Mouse (Mus musculus): ENCODE results near the gene Gsk3b.
"Not testable (repeated sequence)": the region's sequence is repeated elsewhere in the genome, so short reads cannot be mapped to it uniquely, and the experiment has no call there.

Gene Gsk3b

GRCm38 (mm10) chr16:38088629-38089446 lies at the start of gene Gsk3b:
Gene Gsk3b (plus strand): TSS chr16:38089001.
- DNase-seq, result peak; percentile 100

- no peak for DNase-seq
These were observed 46.6 kb upstream of the Gsk3b start for GRCm38 (mm10) chr16:38042160-38042559.

DNA sequence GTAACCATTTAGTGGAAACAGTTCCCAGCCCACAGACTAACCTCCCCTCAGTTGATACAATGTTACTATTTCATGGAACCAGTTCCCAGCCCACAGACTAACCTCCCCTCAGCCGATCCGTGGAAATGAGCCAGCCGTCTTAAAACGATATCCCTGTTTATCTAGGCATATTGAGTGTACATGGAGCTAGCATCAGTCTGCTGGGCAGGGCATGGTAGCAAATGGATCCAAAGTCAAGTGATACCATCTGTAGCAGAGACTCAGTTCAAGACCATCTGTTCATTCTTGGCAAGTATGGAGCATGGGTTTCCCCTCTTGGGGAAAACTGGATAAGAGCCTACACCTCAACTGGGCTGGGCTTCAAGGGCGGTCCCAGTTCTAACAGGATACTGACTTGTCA lies 44.2 kb upstream of the Gsk3b start:
- DNase-seq, result no peak

- peak in 1 of 2 experiments; percentile 25 for DNase-seq
These were observed 40.8 kb upstream of the Gsk3b start for GRCm38 (mm10) chr16:38047781-38048558.

GRCm38 (mm10) chr16:38057898-38058297 lies 30.9 kb upstream of the Gsk3b start:
- no peak for DNase-seq

- no peak for DNase-seq
These were observed 30.0 kb upstream of the Gsk3b start for GRCm38 (mm10) chr16:38058836-38059235.

GRCm38 (mm10) chr16:38059631-38060030 lies 29.2 kb upstream of the Gsk3b start:
- DNase-seq, result no peak

- not testable (repeated sequence) for DNase-seq
These were observed 14.8 kb upstream of the Gsk3b start for GRCm38 (mm10) chr16:38073859-38074631.

DNA sequence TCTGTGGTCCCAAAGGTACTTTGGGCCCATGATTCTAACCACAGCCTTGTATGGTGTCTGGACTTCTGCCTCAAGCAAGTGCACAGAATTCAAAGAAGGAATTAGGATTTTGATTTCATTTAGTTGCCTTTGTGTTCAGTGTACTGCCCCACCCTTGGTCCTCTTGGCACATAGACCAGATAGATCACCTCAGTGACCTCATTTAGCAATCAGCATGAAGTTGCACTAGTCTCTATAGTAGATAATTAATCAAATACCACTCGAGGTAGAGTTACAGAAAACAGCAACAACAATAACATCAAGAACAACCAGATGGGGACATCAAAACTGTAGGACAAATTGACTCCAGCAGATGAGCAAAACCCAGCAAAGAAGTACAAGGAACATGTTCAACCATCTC lies 8.6 kb upstream of the Gsk3b start:
- DNase-seq, result no peak

DNA sequence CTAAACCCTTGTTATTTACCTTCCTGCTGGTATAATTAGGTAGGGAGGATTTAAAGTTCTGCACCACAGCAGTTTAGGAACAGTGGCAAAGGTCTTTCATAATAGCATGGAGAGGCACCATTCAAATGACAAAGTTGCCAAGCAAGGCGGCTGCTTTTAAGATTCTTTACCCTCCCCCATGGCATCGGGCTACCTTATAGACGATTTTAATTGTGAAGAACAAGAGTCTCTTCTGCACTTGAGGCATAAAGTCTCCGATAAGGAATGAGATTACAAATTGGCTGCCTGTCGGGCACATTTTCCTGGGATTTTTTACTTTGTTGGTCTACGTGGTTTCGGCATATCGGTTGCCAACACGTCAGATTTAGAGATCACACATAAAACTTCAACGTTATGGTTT lies 1.6 kb upstream of the Gsk3b start:
- no peak for DNase-seq

DNA sequence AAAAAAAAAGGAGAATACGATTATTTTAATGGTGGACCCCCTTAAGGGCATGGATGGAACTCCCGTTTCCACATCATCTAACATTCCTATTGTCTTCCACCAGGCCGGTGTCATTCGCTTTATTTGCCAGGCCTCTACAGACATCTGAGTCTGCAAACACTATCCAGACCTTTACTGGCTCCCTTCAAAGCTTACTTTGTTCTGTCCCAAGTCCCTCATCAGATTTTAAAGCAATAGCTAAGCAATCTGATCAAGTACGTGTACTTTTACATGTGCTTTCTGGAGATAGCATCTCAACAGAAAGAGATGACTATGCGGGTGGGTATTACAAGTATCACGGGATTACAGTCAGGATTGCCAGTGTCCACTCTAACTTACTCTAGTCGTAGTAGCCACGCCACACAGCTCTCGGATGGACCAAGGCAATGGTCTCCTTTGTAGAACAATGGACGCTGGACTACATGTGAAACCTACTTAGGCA lies 1.1 kb upstream of the Gsk3b start:
- no peak for DNase-seq

- no peak for DNase-seq
These were observed 624 bp upstream of the Gsk3b start for GRCm38 (mm10) chr16:38088126-38088628.

GRCm38 (mm10) chr16:38089447-38090170 lies 808 bp downstream of the Gsk3b start:
- DNase-seq, result no peak

- DNase-seq, result no peak
These were observed 1.7 kb downstream of the Gsk3b start for GRCm38 (mm10) chr16:38090341-38091005.

- DNase-seq, result no peak
These were observed 2.2 kb downstream of the Gsk3b start for GRCm38 (mm10) chr16:38091041-38091440.

DNA sequence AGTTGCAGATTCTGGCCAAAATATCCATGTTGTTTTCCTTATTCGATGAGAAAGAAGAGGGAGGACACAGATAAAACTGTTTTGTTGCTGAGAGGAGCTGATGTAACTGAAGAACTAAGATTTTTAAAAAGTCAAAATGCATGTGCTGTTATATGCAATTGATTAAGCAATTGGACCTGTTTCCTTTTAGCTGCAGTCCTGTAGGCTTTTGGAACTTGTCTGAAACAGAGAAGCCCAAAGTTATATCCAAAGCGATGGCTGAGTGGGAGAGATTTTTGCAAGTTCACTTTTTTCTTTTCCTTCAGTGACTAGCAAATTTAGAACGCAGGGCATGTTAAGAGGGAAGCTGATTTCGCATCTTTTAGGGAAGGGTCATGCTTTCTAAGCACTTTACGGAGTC lies 2.9 kb downstream of the Gsk3b start:
- no peak for DNase-seq

DNA sequence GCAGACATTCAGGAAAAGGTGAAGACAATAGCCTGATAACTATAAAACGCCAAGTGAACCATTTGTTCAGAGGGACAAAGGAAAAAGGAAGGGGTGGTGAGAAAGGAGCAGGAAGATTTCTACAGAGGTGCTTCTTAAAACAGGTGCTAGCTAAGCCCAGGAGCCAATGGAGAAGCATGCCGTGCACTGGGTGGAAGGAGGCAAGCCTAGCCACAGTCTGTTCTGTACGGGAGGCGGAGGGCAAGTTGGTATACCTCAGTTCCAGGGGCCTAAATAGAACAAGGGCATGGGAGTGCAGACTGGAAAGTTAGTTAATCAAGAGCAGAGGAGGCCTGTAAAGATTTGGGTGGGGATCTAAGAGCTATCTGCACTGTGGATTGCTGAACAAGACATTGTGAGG lies 3.8 kb downstream of the Gsk3b start:
- DNase-seq, result no peak

DNA sequence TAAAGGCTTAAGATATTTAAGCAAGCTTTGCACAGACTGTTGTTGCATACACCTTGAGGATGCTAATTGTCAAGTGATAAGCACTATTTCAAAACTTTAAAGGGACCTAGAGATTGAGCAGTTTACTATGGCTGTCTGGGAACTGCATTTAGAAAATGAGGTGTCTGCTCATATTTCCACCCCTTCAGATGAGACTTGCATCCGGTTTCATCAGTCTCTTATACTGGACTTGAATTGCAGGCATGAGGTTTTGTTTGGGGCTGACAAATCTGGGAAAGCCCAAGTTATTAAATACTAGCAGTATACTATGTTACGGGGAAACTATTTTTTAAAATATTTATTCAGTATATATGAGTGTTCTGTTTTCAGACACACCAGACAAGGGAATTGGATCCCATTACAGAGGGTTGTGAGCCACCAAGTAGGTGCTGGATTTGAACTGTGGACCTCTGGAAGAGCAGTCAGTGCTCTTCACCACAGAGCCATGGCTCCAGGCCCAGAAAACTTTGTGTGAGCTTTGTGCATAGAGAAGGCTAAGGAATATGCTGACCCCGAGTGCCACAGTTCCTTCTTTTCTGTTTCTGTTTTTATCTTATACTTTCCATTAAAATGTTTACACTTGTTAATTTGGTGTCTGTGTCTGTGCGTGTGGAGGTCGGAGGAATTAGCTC lies 6.5 kb downstream of the Gsk3b start:
- no peak for DNase-seq

GRCm38 (mm10) chr16:38097521-38097920 lies 8.7 kb downstream of the Gsk3b start:
- DNase-seq, result no peak

DNA sequence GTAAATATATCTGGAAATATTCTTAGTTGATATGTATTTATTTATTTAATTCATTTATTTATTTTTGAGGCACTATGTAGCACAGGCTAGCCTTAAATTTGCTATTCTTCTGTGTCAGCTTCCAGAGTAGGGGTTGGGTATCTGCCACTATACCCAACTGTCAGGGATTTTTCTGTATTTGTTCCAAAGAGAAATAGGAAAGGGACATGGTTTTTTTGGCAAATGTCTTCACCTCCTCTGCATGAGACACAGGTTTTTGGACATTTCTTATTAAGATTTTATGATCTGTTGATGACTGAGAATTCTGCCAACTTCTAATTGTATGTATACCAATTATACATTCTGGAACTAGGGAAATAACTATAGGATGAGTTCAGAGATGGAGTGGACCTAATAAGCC lies 10.5 kb downstream of the Gsk3b start:
- DNase-seq, result no peak

GRCm38 (mm10) chr16:38100569-38100968 lies 11.8 kb downstream of the Gsk3b start:
- no peak for DNase-seq

Data from lung, postnatal 4 days (tissue).